Mouse (Mus musculus): ENCODE data around the gene Klk12.

Gene Klk12

DNA sequence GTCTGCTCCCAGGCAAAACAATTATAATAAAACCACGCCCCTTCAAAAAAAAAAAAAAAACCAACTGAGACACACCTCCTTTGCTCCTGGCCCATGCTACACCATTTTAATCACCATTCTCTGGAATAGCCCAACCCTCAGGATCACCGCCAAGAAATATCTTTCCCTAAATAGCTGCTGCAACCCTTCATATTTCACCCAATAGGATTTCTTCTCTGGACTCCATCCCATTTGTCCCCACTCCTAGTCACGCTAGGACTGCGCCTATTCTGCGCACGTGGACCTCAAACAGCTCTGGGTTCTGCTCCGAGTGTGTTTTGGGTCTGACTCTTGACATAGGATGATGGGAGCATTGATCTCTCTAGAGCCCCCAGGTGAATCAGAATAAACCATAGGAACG is 27.7 kb downstream of the Klk12 start:
- no peak for DNase-seq (ENCODE audit: low read depth, low spot score)

DNA sequence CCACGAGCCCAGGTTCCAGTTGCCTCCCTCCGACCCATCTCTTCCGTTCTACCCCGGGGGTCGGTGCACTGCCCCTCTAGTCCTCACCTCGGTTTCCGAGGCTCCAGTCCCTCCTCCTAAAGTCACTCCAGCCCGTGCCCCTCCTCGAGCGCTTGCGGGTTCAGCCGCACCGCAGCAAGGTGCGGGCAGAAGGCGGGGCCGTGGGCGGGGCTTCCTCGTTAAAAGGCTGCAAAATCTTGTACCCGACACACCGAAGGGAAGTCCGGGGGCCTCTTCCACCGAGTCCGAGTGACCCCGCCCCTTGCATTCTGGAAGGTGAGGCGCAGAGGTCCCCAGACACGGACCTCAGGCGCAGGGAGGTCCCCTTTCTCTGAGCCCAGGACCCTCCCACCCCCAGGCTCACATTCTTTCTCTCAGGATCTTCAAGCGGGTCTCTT is 28.7 kb downstream of the Klk12 start, which contains the start of gene Klk8:
Klk8 (plus strand) TSS at position 245 of the 437 bp plus-strand sequence.
- peak; percentile 11 for DNase-seq (ENCODE audit: low read depth, low spot score)

GRCm38 (mm10) chr7:43797844-43798462 is 29.3 kb downstream of the Klk12 start:
- peak; percentile 7 for DNase-seq (ENCODE audit: low read depth, low spot score)

DNA sequence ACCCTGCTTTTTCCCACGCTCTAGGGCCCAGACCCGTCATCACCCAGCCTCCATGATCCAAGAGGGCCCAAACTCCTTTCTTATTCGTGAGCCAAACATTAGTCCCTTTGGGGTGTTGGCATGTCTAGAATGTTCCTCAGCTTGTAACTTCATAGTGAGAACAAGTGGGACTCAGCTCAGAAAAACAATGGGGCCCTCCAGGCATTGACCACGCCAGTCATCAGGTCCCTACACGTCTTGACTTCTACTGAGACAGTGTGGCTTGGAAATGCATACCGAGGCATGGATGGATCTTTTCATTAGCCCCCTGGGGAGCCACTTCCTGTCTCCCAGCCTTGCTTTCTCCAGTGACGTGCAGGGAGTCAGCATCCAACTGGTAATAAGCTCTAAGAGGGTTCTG is 31.2 kb downstream of the Klk12 start:
- DNase-seq (ENCODE audit: low read depth, low spot score), result no peak

GRCm38 (mm10) chr7:43810994-43811393 is 42.3 kb downstream of the Klk12 start, which contains the start of gene Klk7:
TSS of gene Klk7 (plus strand) at chr7:43811294.
- DNase-seq (ENCODE audit: low read depth, low spot score), result no peak

- DNase-seq (ENCODE audit: low read depth, low spot score), result no peak
Measured at GRCm38 (mm10) chr7:43815211-43815610, 46.5 kb downstream of the Klk12 start.

DNA sequence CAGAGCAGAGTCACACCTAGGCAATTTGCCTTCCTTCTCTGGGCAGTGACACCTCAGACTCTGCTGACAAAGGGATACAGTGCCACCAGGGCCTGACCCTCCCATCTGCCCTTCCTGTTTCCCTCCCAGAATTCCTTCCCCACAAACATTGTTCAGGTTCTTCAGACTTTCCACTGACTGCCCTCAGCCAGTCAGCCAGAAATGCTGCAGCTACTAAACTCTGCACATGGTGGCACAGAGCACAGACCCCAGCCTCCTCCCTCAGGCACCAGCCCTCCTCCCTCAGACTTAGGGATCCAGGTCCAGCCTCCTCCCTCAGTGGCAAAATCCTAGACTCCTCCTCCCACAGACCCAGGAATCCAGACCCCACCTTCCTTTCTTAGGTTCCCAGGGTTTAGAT is 48.0 kb downstream of the Klk12 start:
- no peak for DNase-seq (ENCODE audit: low read depth, low spot score)

GRCm38 (mm10) chr7:43821581-43821980 is 52.9 kb downstream of the Klk12 start:
- no peak for DNase-seq (ENCODE audit: low read depth, low spot score)
